Mouse (Mus musculus): Measurements from ENCODE around the gene Apobec1.

GRCm38 (mm10) chr6:122598014-122598413 is 4.2 kb downstream of the Apobec1 start:
- TF ChIP-seq POLR2A (IDR thresholded peaks at IDR 0.05; ENCODE audit: insufficient read depth, low read depth, low read length) = no peak
- TF ChIP-seq CTCF (IDR thresholded peaks at IDR 0.05; ENCODE audit: insufficient read depth, low read depth, low read length) = no peak
